Mouse (Mus musculus): ENCODE results near the gene Mettl5. TPM values are rescaled to one million over a fixed set of nuclear protein-coding genes. Genes with fewer than 3 reads are reported as not detected.

Gene Mettl5
- polyA plus RNA-seq (2017; shearing (Covaris generic)), result 35.0 TPM

DNA sequence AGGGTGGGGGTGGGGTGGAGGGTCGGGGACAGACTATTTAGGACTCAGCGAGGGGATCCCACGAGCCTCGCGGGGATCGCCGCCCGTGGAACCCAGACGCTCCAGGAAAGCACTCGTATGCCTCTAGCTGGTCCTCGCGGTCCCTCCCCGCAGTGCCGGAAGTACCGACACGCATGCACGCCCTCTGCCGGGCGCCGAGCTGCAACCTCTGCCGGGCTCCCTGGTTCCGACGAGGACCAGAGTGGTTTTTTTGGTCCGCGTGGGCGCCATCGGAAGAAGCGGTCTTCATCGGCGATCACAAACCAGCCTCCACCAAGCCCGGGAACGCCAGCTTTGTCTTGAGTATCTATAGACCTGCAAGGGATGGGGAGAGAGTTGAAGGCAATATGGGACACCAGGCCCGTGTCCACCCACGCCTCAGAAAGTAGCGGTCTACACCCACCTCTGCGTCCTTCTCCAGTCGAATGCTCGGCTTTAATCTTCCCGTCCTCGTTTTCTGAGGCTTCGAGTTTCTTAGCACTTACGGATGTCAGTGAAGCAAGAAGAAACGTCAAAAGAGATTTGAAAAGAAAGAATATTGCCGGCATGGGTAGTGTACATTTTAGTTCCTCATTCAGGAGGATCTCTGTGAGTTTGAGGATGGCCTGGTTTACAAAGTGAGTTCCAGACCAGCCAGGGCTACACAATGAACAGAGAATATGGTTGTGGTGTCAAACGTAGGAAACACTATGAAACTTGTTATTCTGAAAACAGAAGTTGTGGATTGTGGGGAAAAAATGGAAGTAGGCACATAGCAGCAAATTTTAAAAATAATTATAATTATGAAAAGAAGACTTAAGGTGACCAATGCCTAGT is at the start of gene Mettl5:
Gene Mettl5, minus strand, starts transcription at position 165 of the 855 bp plus-strand sequence.

DNA sequence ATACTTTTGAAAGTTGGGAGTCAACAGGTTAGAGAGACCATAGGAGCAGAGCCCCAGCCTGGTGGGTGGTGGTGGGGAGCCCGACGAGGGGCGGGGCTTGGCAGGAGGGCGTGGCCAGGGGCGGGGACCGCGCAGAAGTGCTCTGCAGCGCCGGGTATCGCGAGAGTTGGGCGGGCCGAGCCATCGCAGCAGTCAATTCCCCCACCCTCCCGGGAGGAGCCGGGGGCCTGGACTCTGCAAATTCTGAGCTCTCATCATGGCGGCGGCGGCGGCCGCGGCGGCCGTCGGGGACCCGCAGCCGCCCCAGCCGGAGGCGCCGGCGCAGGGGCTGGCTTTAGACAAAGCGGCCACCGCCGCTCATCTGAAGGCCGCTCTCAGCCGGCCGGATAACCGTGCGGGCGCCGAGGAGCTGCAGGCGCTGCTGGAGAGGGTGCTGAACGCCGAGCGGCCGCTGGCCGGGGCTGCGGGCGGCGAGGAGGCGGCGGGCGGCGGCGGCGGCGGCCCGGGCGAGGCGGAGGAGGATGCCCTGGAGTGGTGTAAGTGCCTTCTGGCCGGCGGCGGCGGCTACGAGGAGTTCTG is 11.7 kb upstream of the Mettl5 start, which contains the start of gene Ubr3:
Gene Ubr3, plus strand, starts transcription at position 208 of the 579 bp plus-strand sequence.

DNA sequence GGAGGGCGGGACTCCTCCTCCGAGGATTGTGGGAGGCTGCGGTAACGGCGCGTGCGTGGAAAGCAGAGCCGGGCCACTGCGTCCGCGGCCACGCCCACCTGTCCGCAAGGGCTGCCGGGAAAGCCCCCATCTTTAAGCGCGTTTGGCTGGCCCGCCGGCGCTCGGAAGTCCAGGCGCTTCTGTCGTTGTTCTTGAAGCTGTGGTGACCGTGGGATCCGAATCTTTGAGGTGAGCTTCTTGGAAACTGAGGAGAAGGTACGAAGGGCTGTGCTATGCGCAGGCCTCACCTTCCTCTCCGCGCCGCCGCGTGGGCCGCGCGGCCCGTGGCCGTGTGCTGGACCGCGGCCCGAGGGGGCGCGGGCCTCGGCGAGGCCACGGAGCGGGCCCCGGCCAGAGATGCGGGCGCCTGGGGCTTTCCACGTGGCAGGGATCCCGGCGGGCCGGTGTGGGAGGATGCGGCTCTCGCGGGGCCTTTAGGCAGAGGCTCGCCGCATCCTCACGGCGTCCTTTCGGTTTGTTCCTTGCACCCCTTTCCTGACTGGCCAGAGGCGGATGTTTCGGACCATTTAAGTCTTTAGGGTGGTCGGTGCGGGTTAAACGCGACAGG is 23.8 kb downstream of the Mettl5 start, which contains the start of gene Ssb:
Gene Ssb, plus strand, starts transcription at position 78 of the 607 bp plus-strand sequence.

DNA sequence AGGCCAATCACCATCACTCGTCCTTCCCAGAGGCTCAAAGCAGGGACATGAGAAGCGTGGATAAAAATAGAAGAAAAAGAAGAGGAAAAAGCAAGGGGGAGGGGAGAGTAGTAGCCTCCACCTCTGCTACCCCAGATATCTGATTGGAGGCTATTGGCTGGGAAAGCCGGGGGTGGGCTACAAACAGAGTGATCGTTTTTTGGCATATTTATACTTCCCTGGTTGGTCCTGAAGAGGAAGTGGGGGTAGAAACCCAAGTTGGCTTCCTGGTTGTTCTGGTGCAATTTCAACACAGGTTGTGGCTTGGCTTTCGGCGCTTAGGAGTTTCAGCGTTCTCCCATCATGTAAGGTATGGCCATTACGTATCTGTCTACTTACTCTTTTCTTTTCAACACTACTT is 63.7 kb downstream of the Mettl5 start, which contains the start of gene Klhl23:
Gene Klhl23, plus strand, starts transcription at position 234 of the 400 bp plus-strand sequence.

Other genes starting within 250 kb of the Mettl5 start
- gene Bbs5, start 238.4 kb downstream of the Mettl5 start, polyA plus RNA-seq (2017; shearing (Covaris generic)), result not detected
- gene Klhl41, start 215.5 kb downstream of the Mettl5 start, polyA plus RNA-seq (2017; shearing (Covaris generic)), result not detected
- 13.1 TPM for gene Fastkd1, start 172.1 kb downstream of the Mettl5 start, polyA plus RNA-seq (2017; shearing (Covaris generic))
- gene Ppig, start 163.1 kb downstream of the Mettl5 start, polyA plus RNA-seq (2017; shearing (Covaris generic)), result 183 TPM
- 3.5 TPM for gene Ccdc173, start 96.0 kb downstream of the Mettl5 start, polyA plus RNA-seq (2017; shearing (Covaris generic))
- gene Phospho2, start 96.0 kb downstream of the Mettl5 start, polyA plus RNA-seq (2017; shearing (Covaris generic)), result 43.5 TPM
- gene Klhl23, start 63.7 kb downstream of the Mettl5 start, polyA plus RNA-seq (2017; shearing (Covaris generic)), result 0.32 TPM
- gene Ssb, start 24.1 kb downstream of the Mettl5 start, polyA plus RNA-seq (2017; shearing (Covaris generic)), result 334 TPM
- gene Ubr3, start 11.6 kb upstream of the Mettl5 start, polyA plus RNA-seq (2017; shearing (Covaris generic)), result 8.9 TPM
- gene Myo3b, start 153.5 kb upstream of the Mettl5 start, polyA plus RNA-seq (2017; shearing (Covaris generic)), result 20.3 TPM